Mouse (Mus musculus): ENCODE data around the gene Usp33.

DNA sequence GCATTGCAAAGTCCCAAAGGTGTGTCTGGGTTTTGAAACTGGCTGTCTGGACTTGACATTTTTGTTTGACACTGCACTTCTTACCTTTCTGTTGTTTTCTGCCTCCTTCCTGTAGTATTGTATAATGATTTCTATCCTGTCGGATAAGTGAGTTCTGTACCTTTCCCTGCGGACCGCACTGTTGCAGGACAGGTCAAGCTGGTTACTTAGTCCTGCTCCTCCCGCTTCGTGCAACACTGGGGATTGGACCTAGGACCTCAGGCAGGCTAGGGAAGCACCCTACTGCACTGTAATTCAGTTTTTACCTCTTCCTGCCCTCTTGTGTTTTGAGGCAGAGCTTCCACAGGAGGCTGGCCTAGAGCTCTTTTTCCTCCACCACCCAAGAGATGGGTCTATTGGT, 54.2 kb downstream of the Usp33 start:
- TF ChIP-seq CTCF (IDR thresholded peaks at IDR 0.05; ENCODE audit: low read depth, low read length), result no peak
- no peak for TF ChIP-seq EP300 (IDR thresholded peaks at IDR 0.05; ENCODE audit: insufficient read depth, low read depth, low read length)

Measured in ES-Bruce4 (cell line).